Mouse (Mus musculus) kidney, adult 2 months (tissue): ENCODE measurements around the gene Fcf1.

Experiments
- CTCF ChIP-seq: fragments of 200-500 bp; conservative IDR thresholded peaks from 2 replicates; pipeline ENCODE4 v1.5.1; 2011; ENCODE audit warnings: low read depth, mild to moderate bottlenecking, control low read depth, low read length, moderate library complexity, mixed read lengths; ENCODE audit not compliant: insufficient read depth, insufficient read length
- POLR2A ChIP-seq: fragments of 200-500 bp; IDR thresholded peaks from one replicate; pipeline ENCODE4 v1.6.1; 2011; ENCODE audit warnings: low read depth, low read length, control low read depth

DNA sequence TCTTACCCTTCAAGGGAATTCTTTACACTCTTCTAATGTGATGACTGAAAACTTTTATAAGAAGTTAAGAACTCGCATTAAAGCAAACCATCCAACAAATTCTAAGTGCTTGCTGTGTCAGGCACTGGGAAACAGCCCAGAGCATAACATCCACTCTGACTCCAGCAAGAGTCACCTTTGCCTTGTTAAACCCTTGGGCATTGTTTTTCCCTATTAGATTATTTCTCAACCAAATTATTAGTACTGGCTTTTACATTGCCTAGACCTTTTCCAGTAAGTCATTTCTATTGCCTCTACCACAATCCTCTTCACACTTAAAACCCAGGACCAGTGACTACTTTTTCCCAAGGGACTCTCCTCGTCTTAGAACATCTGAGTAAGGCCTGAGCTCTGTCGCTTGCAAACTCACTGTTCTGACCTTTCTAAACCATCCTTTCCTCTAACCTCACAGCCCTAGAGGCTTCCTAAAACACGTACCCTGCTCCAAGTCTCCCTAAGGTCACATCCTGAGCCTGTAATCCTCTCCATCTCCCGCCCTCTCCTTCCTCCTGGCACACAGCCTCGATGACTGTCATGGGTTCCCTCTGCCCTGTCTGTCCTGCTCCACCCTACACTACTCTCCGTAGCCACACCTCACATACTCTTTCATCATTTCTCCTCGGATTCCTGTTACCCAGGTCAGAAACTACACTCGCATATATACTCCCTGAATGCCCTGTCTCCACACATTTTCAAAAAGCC is 25.7 kb upstream of the Fcf1 start:
- TF ChIP-seq CTCF (no peak), POLR2A (no peak)
